Mouse (Mus musculus) ES-Bruce4 (cell line): Measurements from ENCODE around the gene Rad1. TPM values are rescaled to one million over a fixed set of nuclear protein-coding genes. Genes with fewer than 3 reads are reported as not detected.

ENCODE experiments used
- H3K27ac ChIP-seq: 2 replicates; pipeline ENCODE4 v1.5.1; 2012; ENCODE audit warnings: low read length, inconsistent platforms; ENCODE audit not compliant: insufficient read depth
- H3K27me3 ChIP-seq: 2 replicates; pipeline ENCODE4 v1.6.1; 2012; ENCODE audit warnings: mild to moderate bottlenecking, low read length, inconsistent platforms; ENCODE audit not compliant: control insufficient read depth, poor library complexity, insufficient read depth, severe bottlenecking
- H3K36me3 ChIP-seq: 2 replicates; pipeline ENCODE4 v1.6.1; 2012; ENCODE audit warnings: inconsistent platforms, mild to moderate bottlenecking, low read length, moderate library complexity; ENCODE audit not compliant: control insufficient read depth, poor library complexity, insufficient read depth, severe bottlenecking
- H3K4me1 ChIP-seq: one replicate; pipeline ENCODE4 v1.8.1; 2011; ENCODE audit warnings: low read length; ENCODE audit not compliant: control insufficient read depth, insufficient read depth
- H3K4me3 ChIP-seq: 2 replicates; pipeline ENCODE4 v1.5.1; 2011; ENCODE audit warnings: low read depth, mild to moderate bottlenecking, low read length
- H3K9ac ChIP-seq: 2 replicates; pipeline ENCODE4 v1.6.1; 2012; ENCODE audit warnings: low read depth, mild to moderate bottlenecking, inconsistent platforms; ENCODE audit not compliant: poor library complexity, severe bottlenecking
- H3K9me3 ChIP-seq: replicated peaks from 2 replicates; pipeline ENCODE4 v1.6.1; 2012; ENCODE audit warnings: mild to moderate bottlenecking, low read length, inconsistent platforms; ENCODE audit not compliant: control insufficient read depth, poor library complexity, insufficient read depth, severe bottlenecking
- CTCF ChIP-seq: IDR thresholded peaks from one replicate; pipeline ENCODE4 v1.8.1; 2011; ENCODE audit warnings: low read depth, low read length
- EP300 ChIP-seq: IDR thresholded peaks from 2 replicates; pipeline ENCODE4 v1.6.1; 2011; ENCODE audit warnings: low read depth, low read length; ENCODE audit not compliant: insufficient read depth
- POLR2A ChIP-seq: IDR thresholded peaks from one replicate; pipeline ENCODE4 v1.8.1; 2011; ENCODE audit warnings: low read length; ENCODE audit not compliant: insufficient read depth
- polyA plus RNA-seq: library from polyadenylated mRNA; stranded (reverse); fragments of >200 nt; gene quantifications from 2 replicates; pipeline ENCODE4 v1.2.4, GENCODE M21; 2011; ENCODE audit warnings: low read depth; ENCODE audit not compliant: missing spikeins, insufficient read depth, insufficient read length

The Rad1 gene
- 44.5 and 50.5 TPM in 2 replicates for polyA plus RNA-seq

DNA sequence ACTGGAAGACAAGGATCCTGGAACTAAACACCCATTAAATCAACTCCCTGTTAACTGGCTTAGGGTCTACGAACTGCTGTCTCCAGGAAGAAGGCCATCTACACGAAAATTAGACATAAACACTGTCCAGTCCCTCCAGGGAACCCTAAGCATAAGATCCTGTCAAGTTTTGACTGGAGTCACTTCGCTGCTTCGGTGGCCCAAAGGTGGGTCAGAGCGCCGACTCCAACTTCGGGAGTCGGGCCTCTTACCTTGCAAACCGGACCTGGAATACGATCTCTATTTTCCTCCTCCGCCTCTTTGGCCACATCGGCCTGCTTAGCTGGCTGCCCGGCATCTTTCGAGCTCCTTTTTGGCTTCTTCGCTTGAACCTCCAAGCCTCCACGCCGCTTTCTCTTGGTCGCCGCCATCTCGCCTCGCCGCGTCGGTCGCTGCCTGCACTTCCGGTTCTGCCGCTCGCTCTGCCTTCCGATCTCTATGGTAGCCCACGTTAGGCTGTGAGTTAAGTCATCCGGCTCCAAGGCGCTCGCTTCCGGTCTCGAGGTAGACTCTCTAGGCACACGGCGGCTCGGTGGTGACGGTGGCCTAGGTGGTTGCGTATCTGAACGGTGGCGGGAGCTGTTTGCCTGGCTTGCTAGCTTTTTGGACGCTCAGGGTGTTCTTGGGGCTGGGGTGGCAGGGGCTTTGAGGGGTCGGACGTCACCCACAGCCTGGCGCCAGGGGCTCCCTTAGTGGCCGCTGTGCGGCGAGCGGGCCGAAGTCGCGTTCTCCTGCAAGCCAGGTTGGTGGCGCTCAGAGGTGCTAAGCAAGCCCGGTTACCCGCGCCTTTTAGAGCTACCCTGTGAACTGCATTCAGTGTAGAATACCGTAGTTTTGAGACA is at the start of gene Rad1, which contains the start of gene Brix1:
Gene Rad1, plus strand, starts transcription at position 535 of the 881 bp plus-strand sequence.
Gene Brix1, minus strand, starts transcription at position 464 of the 881 bp plus-strand sequence.
- Histone ChIP-seq H3K27ac (peak within 1 kb of the TSS; percentile 16; the same call in 1 of the 2 replicates), H3K9ac (peak within 1 kb of the TSS; percentile 90), H3K36me3 (peaks cover 42% of the 10 kb centered on the region), H3K4me1 (no peaks in the 10 kb centered on the region), H3K9me3 (no peaks in the 10 kb centered on the region), H3K27me3 (no peaks in the 10 kb centered on the region), H3K4me3 (peak within 1 kb of the TSS; percentile 87)
- TF ChIP-seq CTCF (no peak), POLR2A (peak; percentile 50), EP300 (0 out of 2 replicates have a peak, but pooled peaks have one; percentile 37)

DNA sequence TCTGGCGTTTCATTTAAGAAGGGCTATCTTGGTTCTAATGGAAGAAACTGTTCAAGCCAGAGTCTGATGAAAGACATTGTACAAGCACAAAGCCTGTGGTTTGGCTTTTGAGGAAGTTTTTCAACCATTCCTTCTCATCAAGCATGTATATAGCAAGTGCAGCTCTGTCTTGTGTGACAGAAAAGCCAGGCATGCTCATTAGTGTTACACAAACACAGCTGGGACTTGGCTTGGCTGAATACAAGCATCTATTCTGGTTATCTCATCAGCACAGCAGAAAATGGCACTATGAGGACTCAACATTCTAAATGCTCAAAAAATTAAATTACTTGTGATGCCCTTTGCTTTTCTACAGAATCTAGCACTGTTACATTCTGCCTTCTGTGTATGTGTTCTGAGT is 48.9 kb upstream of the Rad1 start:
- Histone ChIP-seq H3K36me3 (peaks cover 14% of the 10 kb centered on the region), H3K27ac (no peak overlapping the region), H3K4me1 (no peaks in the 10 kb centered on the region), H3K9me3 (no peaks in the 10 kb centered on the region), H3K27me3 (no peaks in the 10 kb centered on the region), H3K4me3 (no peak overlapping the region), H3K9ac (no peak overlapping the region)
- TF ChIP-seq POLR2A (no peak), CTCF (no peak), EP300 (no peak)

DNA sequence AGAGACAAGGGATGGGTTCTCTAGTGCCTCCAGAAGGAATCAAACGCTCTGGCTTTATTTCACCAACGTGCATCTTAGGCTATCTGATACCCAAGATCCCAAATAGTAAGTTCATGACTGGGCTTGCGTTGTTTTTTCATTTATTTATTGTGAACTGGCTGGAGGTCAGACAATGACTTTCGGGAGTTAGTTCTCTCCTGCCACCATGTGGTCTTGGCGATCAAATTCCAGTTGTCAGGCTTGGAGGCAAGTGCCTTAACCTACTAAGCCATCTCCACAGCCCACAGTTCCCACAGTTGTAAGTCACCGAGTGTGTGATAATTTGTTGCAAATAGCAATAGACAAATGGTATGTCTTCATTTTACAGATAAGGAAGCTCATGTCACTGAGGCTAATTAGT is 45.9 kb upstream of the Rad1 start:
- H3K9ac ChIP-seq: no peak overlapping the region
- no peaks in the 10 kb centered on the region for H3K27me3 ChIP-seq
- H3K27ac ChIP-seq: no peak overlapping the region
- no peak overlapping the region for H3K4me3 ChIP-seq
- no peaks in the 10 kb centered on the region for H3K9me3 ChIP-seq
- no peaks in the 10 kb centered on the region for H3K4me1 ChIP-seq
- H3K36me3 ChIP-seq: peaks cover 30% of the 10 kb centered on the region
- TF ChIP-seq POLR2A: no peak
- TF ChIP-seq EP300: no peak
- TF ChIP-seq CTCF: no peak

GRCm38 (mm10) chr15:10441493-10441892 is 44.3 kb upstream of the Rad1 start:
- Histone ChIP-seq H3K4me3 (no peak overlapping the region), H3K9me3 (no peaks in the 10 kb centered on the region), H3K9ac (no peak overlapping the region), H3K27me3 (no peaks in the 10 kb centered on the region), H3K27ac (no peak overlapping the region), H3K36me3 (peaks cover 38% of the 10 kb centered on the region), H3K4me1 (no peaks in the 10 kb centered on the region)
- TF ChIP-seq CTCF: no peak

DNA sequence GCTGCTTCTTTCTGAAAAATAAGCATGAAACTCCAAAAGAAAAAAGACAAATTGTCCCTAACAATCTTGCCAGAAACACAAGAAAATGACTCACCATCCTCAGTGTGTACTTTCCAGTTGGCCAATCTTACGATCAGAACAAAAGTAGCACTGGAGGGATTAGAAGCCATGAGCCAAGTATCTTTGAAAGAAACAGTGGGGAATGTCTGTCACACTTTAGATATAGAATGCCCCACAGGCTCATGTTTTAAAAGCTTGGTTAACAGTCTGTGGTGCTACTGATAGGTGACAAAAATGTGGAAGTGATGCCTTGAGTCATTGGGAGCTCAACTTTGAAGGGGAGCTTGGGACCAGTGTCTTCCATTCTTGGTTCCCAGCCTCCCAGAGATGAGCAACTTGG is 43.5 kb upstream of the Rad1 start:
- Histone ChIP-seq H3K27ac (no peak overlapping the region), H3K4me1 (no peaks in the 10 kb centered on the region), H3K9ac (no peak overlapping the region), H3K36me3 (peaks cover 41% of the 10 kb centered on the region), H3K27me3 (no peaks in the 10 kb centered on the region), H3K9me3 (no peaks in the 10 kb centered on the region), H3K4me3 (no peak overlapping the region)
- TF ChIP-seq POLR2A (no peak), CTCF (no peak), EP300 (no peak)

DNA sequence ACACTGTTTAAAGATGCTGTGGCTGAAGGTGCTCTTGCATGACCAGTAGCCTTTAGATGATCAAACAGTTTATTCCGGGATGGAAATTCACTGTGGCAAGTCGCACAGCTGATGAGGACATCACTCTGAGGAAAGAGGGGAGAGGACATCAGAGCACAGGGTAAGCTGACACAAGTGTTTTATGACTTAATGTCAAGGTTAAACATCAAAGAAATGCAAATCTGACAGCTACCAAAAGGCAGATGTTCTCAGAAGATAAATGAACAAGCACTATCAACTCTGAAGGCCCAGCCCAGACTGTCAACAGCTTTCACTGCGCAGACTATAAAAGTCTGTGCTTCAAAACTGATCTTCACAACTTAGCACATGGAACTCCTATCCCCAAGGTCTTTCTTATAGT is 38.7 kb upstream of the Rad1 start:
- Histone ChIP-seq H3K9ac (no peak overlapping the region), H3K4me1 (no peaks in the 10 kb centered on the region), H3K36me3 (peaks cover 51% of the 10 kb centered on the region), H3K9me3 (no peaks in the 10 kb centered on the region), H3K27me3 (no peaks in the 10 kb centered on the region), H3K27ac (no peak overlapping the region), H3K4me3 (no peak overlapping the region)
- TF ChIP-seq POLR2A: no peak
- TF ChIP-seq EP300: no peak
